Mouse (Mus musculus): ENCODE measurements around the gene Armh4. TPM values are rescaled to one million over a fixed set of nuclear protein-coding genes. Genes with fewer than 3 reads are reported as not detected.
"Not testable (repeated sequence)": the region's sequence is repeated elsewhere in the genome, so short reads cannot be mapped to it uniquely, and the experiment has no call there.

Armh4 gene
- polyA plus RNA-seq, 1 experiment from 2014 or later: 6.7 TPM

DNA sequence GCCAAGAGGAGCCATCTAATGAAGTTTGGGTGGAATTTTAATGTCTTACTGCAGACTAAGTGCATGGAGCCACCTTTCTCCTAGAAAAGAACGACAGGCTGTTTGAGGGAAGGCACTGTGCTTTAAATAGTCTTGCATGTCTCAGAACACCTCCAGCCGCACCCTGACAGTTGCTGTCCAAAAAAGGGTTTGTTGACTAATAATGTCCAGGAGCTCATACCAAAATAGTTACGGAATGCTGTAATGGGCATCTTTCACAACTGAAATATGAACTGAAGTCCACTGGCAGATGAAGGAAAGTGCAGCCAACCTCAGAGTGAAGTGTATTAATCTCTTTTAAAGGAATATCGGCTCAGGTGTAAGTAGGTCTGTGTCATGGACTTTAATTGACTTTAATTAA is 7.4 kb upstream of the Armh4 start:
- no peak overlapping the region for H3K4me2 ChIP-seq
- WGBS: 73% methylated on average over 4 of the region's 4 CpGs
- no peaks in the 10 kb centered on the region for H3K9me3 ChIP-seq (ENCODE audit: control insufficient read depth, low read length)
- no peak overlapping the region for H3K4me3 ChIP-seq (ENCODE audit: low read depth, low read length)
- no peak overlapping the region for H3K27ac ChIP-seq (ENCODE audit: low read depth, low read length)
- H3K36me3 ChIP-seq (ENCODE audit: control insufficient read depth, insufficient read depth, low read length): no peaks in the 10 kb centered on the region
- no peaks in the 10 kb centered on the region for H3K27me3 ChIP-seq (replicated peaks; ENCODE audit: control insufficient read depth, insufficient read depth, low read length)
- DNase-seq (ENCODE audit: low spot score) (no peak), ATAC-seq (replicated peaks; ENCODE audit: low FRiP score) (no peak)
- no peaks in the 10 kb centered on the region for H3K4me1 ChIP-seq (replicated peaks; ENCODE audit: control insufficient read depth, insufficient read depth, low read length)
- no peak overlapping the region for H3K9ac ChIP-seq (ENCODE audit: low read depth, low read length)

- H3K4me3 ChIP-seq (ENCODE audit: low read depth, low read length): no peak overlapping the region
- DNase-seq (ENCODE audit: low spot score) (no peak), ATAC-seq (replicated peaks; ENCODE audit: low FRiP score) (no peak)
- no peaks in the 10 kb centered on the region for H3K36me3 ChIP-seq (ENCODE audit: control insufficient read depth, insufficient read depth, low read length)
- H3K27ac ChIP-seq (ENCODE audit: low read depth, low read length): no peak overlapping the region
- H3K4me1 ChIP-seq (replicated peaks; ENCODE audit: control insufficient read depth, insufficient read depth, low read length): no peaks in the 10 kb centered on the region
- 59% methylated on average over 2 of the region's 2 CpGs for WGBS
- no peak overlapping the region for H3K4me2 ChIP-seq
- H3K27me3 ChIP-seq (replicated peaks; ENCODE audit: control insufficient read depth, insufficient read depth, low read length): no peaks in the 10 kb centered on the region
- H3K9ac ChIP-seq (ENCODE audit: low read depth, low read length): no peak overlapping the region
- H3K9me3 ChIP-seq (ENCODE audit: control insufficient read depth, low read length): no peaks in the 10 kb centered on the region
Measured at GRCm38 (mm10) chr14:49785793-49786192, 2.6 kb upstream of the Armh4 start.

DNA sequence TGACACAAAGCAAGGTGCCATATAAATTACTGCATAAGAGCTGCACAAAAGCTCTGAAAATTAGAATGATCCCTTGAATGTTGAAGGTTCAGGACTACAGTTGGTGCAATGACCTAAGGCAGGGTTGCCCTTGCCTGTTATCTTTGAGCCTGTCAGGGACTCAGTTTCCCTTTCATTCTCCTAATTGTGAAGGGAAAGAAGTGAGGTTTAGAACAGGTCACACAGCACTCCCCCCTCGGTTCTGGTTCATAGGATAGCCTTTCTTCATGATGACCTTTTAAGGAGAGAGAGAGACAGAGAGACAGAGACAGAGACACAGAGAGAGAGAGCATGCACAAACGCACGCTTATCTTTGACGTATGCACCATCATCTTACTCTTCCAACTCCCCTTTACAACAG is 683 bp upstream of the Armh4 start:
- DNase-seq (ENCODE audit: low spot score): no peak
- H3K4me1 ChIP-seq (replicated peaks; ENCODE audit: control insufficient read depth, insufficient read depth, low read length): no peaks in the 10 kb centered on the region
- H3K9me3 ChIP-seq (ENCODE audit: control insufficient read depth, low read length): no peaks in the 10 kb centered on the region
- no peak overlapping the region for H3K27ac ChIP-seq (ENCODE audit: low read depth, low read length)
- no peaks in the 10 kb centered on the region for H3K27me3 ChIP-seq (replicated peaks; ENCODE audit: control insufficient read depth, insufficient read depth, low read length)
- H3K4me3 ChIP-seq (ENCODE audit: low read depth, low read length): no peak overlapping the region
- H3K4me2 ChIP-seq: peak overlapping the region; percentile 73
- ATAC-seq (replicated peaks; ENCODE audit: low FRiP score): no peak
- 73% methylated on average over 4 of the region's 4 CpGs for WGBS
- H3K9ac ChIP-seq (ENCODE audit: low read depth, low read length): no peak overlapping the region
- no peaks in the 10 kb centered on the region for H3K36me3 ChIP-seq (ENCODE audit: control insufficient read depth, insufficient read depth, low read length)

DNA sequence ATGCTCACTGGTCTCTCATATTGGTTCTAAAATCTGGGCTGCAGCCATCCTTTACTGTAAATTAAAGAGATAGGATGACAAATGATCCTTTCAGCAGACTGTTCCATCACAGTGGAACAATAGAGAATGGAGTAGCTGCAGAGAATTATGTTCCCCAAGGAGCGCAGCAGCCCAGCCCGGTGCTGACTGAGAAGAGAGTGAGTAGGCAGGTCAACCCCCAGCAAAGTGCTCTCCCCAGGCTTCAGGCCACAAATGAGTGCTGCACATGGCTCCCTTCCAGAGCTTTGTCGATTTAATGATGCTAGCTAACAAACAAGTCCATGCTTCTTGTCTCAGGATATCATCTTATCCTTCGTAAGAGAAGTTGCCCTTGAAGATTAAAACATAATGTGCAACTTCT is 2.8 kb downstream of the Armh4 start:
- Histone ChIP-seq H3K27me3 (replicated peaks; ENCODE audit: control insufficient read depth, insufficient read depth, low read length) (no peaks in the 10 kb centered on the region), H3K9ac (ENCODE audit: low read depth, low read length) (no peak overlapping the region), H3K27ac (ENCODE audit: low read depth, low read length) (no peak overlapping the region), H3K4me2 (no peak overlapping the region), H3K9me3 (ENCODE audit: control insufficient read depth, low read length) (no peaks in the 10 kb centered on the region), H3K4me1 (replicated peaks; ENCODE audit: control insufficient read depth, insufficient read depth, low read length) (no peaks in the 10 kb centered on the region), H3K36me3 (ENCODE audit: control insufficient read depth, insufficient read depth, low read length) (no peaks in the 10 kb centered on the region), H3K4me3 (ENCODE audit: low read depth, low read length) (no peak overlapping the region)
- DNase-seq (ENCODE audit: low spot score): no peak
- ATAC-seq (replicated peaks; ENCODE audit: low FRiP score): no peak
- WGBS: 57% methylated on average over 4 of the region's 4 CpGs

GRCm38 (mm10) chr14:49777539-49777938 is 5.6 kb downstream of the Armh4 start:
- H3K27me3 ChIP-seq (replicated peaks; ENCODE audit: control insufficient read depth, insufficient read depth, low read length); H3K4me3 ChIP-seq (ENCODE audit: low read depth, low read length); H3K9me3 ChIP-seq (ENCODE audit: control insufficient read depth, low read length); H3K36me3 ChIP-seq (ENCODE audit: control insufficient read depth, insufficient read depth, low read length); H3K4me1 ChIP-seq (replicated peaks; ENCODE audit: control insufficient read depth, insufficient read depth, low read length); DNase-seq (ENCODE audit: low spot score); ATAC-seq (replicated peaks; ENCODE audit: low FRiP score); H3K9ac ChIP-seq (ENCODE audit: low read depth, low read length); H3K27ac ChIP-seq (ENCODE audit: low read depth, low read length); H3K4me2 ChIP-seq: not testable (repeated sequence)
- WGBS: 71% methylated on average over 4 of the region's 4 CpGs

GRCm38 (mm10) chr14:49771746-49772145 is 11.4 kb downstream of the Armh4 start:
- no peaks in the 10 kb centered on the region for H3K4me1 ChIP-seq (replicated peaks; ENCODE audit: control insufficient read depth, insufficient read depth, low read length)
- H3K4me3 ChIP-seq (ENCODE audit: low read depth, low read length): no peak overlapping the region
- no peaks in the 10 kb centered on the region for H3K27me3 ChIP-seq (replicated peaks; ENCODE audit: control insufficient read depth, insufficient read depth, low read length)
- DNase-seq (ENCODE audit: low spot score) (no peak), ATAC-seq (replicated peaks; ENCODE audit: low FRiP score) (no peak)
- no peaks in the 10 kb centered on the region for H3K9me3 ChIP-seq (ENCODE audit: control insufficient read depth, low read length)
- H3K36me3 ChIP-seq (ENCODE audit: control insufficient read depth, insufficient read depth, low read length): no peaks in the 10 kb centered on the region
- 80% methylated on average over 1 of the region's 1 CpGs for WGBS
- H3K27ac ChIP-seq (ENCODE audit: low read depth, low read length): no peak overlapping the region
- H3K9ac ChIP-seq (ENCODE audit: low read depth, low read length): no peak overlapping the region
- H3K4me2 ChIP-seq: no peak overlapping the region

DNA sequence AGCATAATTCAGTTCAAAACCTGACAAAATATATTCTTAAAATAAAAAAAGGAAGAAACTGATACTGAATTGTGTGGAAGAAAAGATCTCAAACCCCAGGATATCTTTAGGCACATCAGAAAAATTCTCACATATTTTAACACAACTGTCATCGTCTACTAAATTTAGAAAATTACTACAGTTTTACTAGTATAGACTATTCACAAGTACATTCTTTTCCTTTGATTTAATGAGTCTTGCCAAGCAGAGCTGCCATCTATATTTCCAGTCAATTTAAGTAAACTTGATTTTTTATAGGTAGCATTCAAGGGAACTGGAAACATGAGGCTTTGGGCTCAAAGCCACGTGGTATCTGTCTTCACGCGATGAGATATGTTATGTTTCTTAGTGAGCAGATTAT is 16.6 kb downstream of the Armh4 start:
- no peak overlapping the region for H3K4me3 ChIP-seq (ENCODE audit: low read depth, low read length)
- H3K4me1 ChIP-seq (replicated peaks; ENCODE audit: control insufficient read depth, insufficient read depth, low read length): no peaks in the 10 kb centered on the region
- WGBS: 87% methylated on average over 4 of the region's 4 CpGs
- H3K4me2 ChIP-seq: no peak overlapping the region
- H3K9me3 ChIP-seq (ENCODE audit: control insufficient read depth, low read length): no peaks in the 10 kb centered on the region
- no peak overlapping the region for H3K27ac ChIP-seq (ENCODE audit: low read depth, low read length)
- no peaks in the 10 kb centered on the region for H3K27me3 ChIP-seq (replicated peaks; ENCODE audit: control insufficient read depth, insufficient read depth, low read length)
- DNase-seq (ENCODE audit: low spot score) (no peak), ATAC-seq (replicated peaks; ENCODE audit: low FRiP score) (no peak)
- no peak overlapping the region for H3K9ac ChIP-seq (ENCODE audit: low read depth, low read length)
- H3K36me3 ChIP-seq (ENCODE audit: control insufficient read depth, insufficient read depth, low read length): no peaks in the 10 kb centered on the region

- H3K4me1 ChIP-seq (replicated peaks; ENCODE audit: control insufficient read depth, insufficient read depth, low read length): no peaks in the 10 kb centered on the region
- no peak overlapping the region for H3K27ac ChIP-seq (ENCODE audit: low read depth, low read length)
- no peaks in the 10 kb centered on the region for H3K27me3 ChIP-seq (replicated peaks; ENCODE audit: control insufficient read depth, insufficient read depth, low read length)
- no peaks in the 10 kb centered on the region for H3K36me3 ChIP-seq (ENCODE audit: control insufficient read depth, insufficient read depth, low read length)
- no peak for DNase-seq (ENCODE audit: low spot score)
- 80% methylated on average over 1 of the region's 1 CpGs for WGBS
- no peaks in the 10 kb centered on the region for H3K9me3 ChIP-seq (ENCODE audit: control insufficient read depth, low read length)
- H3K9ac ChIP-seq (ENCODE audit: low read depth, low read length): no peak overlapping the region
- no peak for ATAC-seq (replicated peaks; ENCODE audit: low FRiP score)
- H3K4me2 ChIP-seq: no peak overlapping the region
- no peak overlapping the region for H3K4me3 ChIP-seq (ENCODE audit: low read depth, low read length)
Measured at GRCm38 (mm10) chr14:49755845-49756244, 27.3 kb downstream of the Armh4 start.

GRCm38 (mm10) chr14:49752614-49753013 is 30.6 kb downstream of the Armh4 start:
- H3K9ac ChIP-seq (ENCODE audit: low read depth, low read length): no peak overlapping the region
- no peak for DNase-seq (ENCODE audit: low spot score)
- no peaks in the 10 kb centered on the region for H3K36me3 ChIP-seq (ENCODE audit: control insufficient read depth, insufficient read depth, low read length)
- H3K27me3 ChIP-seq (replicated peaks; ENCODE audit: control insufficient read depth, insufficient read depth, low read length): no peaks in the 10 kb centered on the region
- no peaks in the 10 kb centered on the region for H3K9me3 ChIP-seq (ENCODE audit: control insufficient read depth, low read length)
- no peak overlapping the region for H3K27ac ChIP-seq (ENCODE audit: low read depth, low read length)
- no peak for ATAC-seq (replicated peaks; ENCODE audit: low FRiP score)
- H3K4me3 ChIP-seq (ENCODE audit: low read depth, low read length): no peak overlapping the region
- H3K4me2 ChIP-seq: no peak overlapping the region
- H3K4me1 ChIP-seq (replicated peaks; ENCODE audit: control insufficient read depth, insufficient read depth, low read length): no peaks in the 10 kb centered on the region
